Mouse (Mus musculus): Measurements from ENCODE around the gene Traf1. TPM values are rescaled to one million over a fixed set of nuclear protein-coding genes. Genes with fewer than 3 reads are reported as not detected.

The Traf1 gene
- polyA plus RNA-seq, 1 experiment from 2014 or later, result 1.6 TPM

- Histone ChIP-seq H3K4me3 (peak overlapping the region; percentile 40), H3K27ac (replicated peaks) (peak overlapping the region; percentile 67), H3K36me3 (no peaks in the 10 kb centered on the region), H3K9ac (replicated peaks) (peak overlapping the region; percentile 35), H3K4me2 (replicated peaks) (peak overlapping the region; percentile 64), H3K9me3 (no peaks in the 10 kb centered on the region), H3K4me1 (peaks cover 11% of the 10 kb centered on the region), H3K27me3 (no peaks in the 10 kb centered on the region)
- ATAC-seq (replicated peaks), result peak; percentile 96
- under 1% methylated on average over 34 of the region's 34 CpGs for whole genome bisulfite sequencing
Measured at GRCm38 (mm10) chr2:34904849-34905542, 56.6 kb downstream of the Traf1 start.

GRCm38 (mm10) chr2:34903652-34904405 lies 57.7 kb downstream of the Traf1 start:
- Histone ChIP-seq H3K9ac (replicated peaks) (no peak overlapping the region), H3K4me2 (replicated peaks) (peak overlapping the region; percentile 64; the same call in 1 of the 2 replicates), H3K4me3 (no peak overlapping the region; the same call in 1 of the 2 replicates), H3K9me3 (no peaks in the 10 kb centered on the region), H3K4me1 (peaks cover 11% of the 10 kb centered on the region), H3K27ac (replicated peaks) (peak overlapping the region; percentile 67), H3K27me3 (no peaks in the 10 kb centered on the region), H3K36me3 (no peaks in the 10 kb centered on the region)
- 76% methylated on average over 4 of the region's 4 CpGs for WGBS
- ATAC-seq (replicated peaks), result no peak

GRCm38 (mm10) chr2:34903191-34903590 lies 58.4 kb downstream of the Traf1 start:
- H3K4me3 ChIP-seq, result no peak overlapping the region
- H3K9me3 ChIP-seq, result no peaks in the 10 kb centered on the region
- H3K36me3 ChIP-seq, result no peaks in the 10 kb centered on the region
- no peak for ATAC-seq (replicated peaks)
- no peaks in the 10 kb centered on the region for H3K27me3 ChIP-seq
- WGBS, result 94% methylated on average over 7 of the region's 7 CpGs
- H3K27ac ChIP-seq (replicated peaks), result no peak overlapping the region
- no peak overlapping the region for H3K9ac ChIP-seq (replicated peaks)
- peaks cover 11% of the 10 kb centered on the region for H3K4me1 ChIP-seq
- H3K4me2 ChIP-seq (replicated peaks), result no peak overlapping the region

- Histone ChIP-seq H3K4me1 (peaks cover 11% of the 10 kb centered on the region), H3K4me3 (no peak overlapping the region), H3K27me3 (no peaks in the 10 kb centered on the region), H3K36me3 (no peaks in the 10 kb centered on the region), H3K9me3 (no peaks in the 10 kb centered on the region), H3K4me2 (replicated peaks) (no peak overlapping the region), H3K27ac (replicated peaks) (no peak overlapping the region), H3K9ac (replicated peaks) (no peak overlapping the region)
- ATAC-seq (replicated peaks), result no peak
- 86% methylated on average over 6 of the region's 6 CpGs for WGBS
Measured at GRCm38 (mm10) chr2:34902731-34903130, 58.8 kb downstream of the Traf1 start.

GRCm38 (mm10) chr2:34901726-34902125 lies 59.8 kb downstream of the Traf1 start:
- Histone ChIP-seq H3K27ac (replicated peaks) (no peak overlapping the region), H3K4me2 (replicated peaks) (no peak overlapping the region), H3K36me3 (no peaks in the 10 kb centered on the region), H3K4me1 (peaks cover 11% of the 10 kb centered on the region), H3K4me3 (no peak overlapping the region), H3K9ac (replicated peaks) (no peak overlapping the region), H3K9me3 (no peaks in the 10 kb centered on the region), H3K27me3 (no peaks in the 10 kb centered on the region)
- 79% methylated on average over 4 of the region's 4 CpGs for WGBS
- ATAC-seq (replicated peaks), result no peak

- no peak overlapping the region for H3K4me2 ChIP-seq (replicated peaks)
- no peaks in the 10 kb centered on the region for H3K27me3 ChIP-seq
- ATAC-seq (replicated peaks), result no peak
- H3K27ac ChIP-seq (replicated peaks), result no peak overlapping the region
- H3K4me1 ChIP-seq, result peaks cover 9% of the 10 kb centered on the region
- no peak overlapping the region for H3K4me3 ChIP-seq
- 78% methylated on average over 1 of the region's 1 CpGs for WGBS
- H3K9me3 ChIP-seq, result no peaks in the 10 kb centered on the region
- no peaks in the 10 kb centered on the region for H3K36me3 ChIP-seq
- no peak overlapping the region for H3K9ac ChIP-seq (replicated peaks)
Measured at GRCm38 (mm10) chr2:34900412-34900811, 61.2 kb downstream of the Traf1 start.

GRCm38 (mm10) chr2:34899682-34900081 lies 61.9 kb downstream of the Traf1 start:
- H3K4me3 ChIP-seq, result no peak overlapping the region
- peaks cover 8% of the 10 kb centered on the region for H3K4me1 ChIP-seq
- H3K9ac ChIP-seq (replicated peaks), result no peak overlapping the region
- H3K4me2 ChIP-seq (replicated peaks), result no peak overlapping the region
- H3K27ac ChIP-seq (replicated peaks), result no peak overlapping the region
- no peaks in the 10 kb centered on the region for H3K9me3 ChIP-seq
- H3K36me3 ChIP-seq, result no peaks in the 10 kb centered on the region
- no peaks in the 10 kb centered on the region for H3K27me3 ChIP-seq
- ATAC-seq (replicated peaks), result no peak
- 84% methylated on average over 11 of the region's 11 CpGs for WGBS

- Histone ChIP-seq H3K4me1 (no peaks in the 10 kb centered on the region), H3K9ac (replicated peaks) (no peak overlapping the region), H3K27ac (replicated peaks) (no peak overlapping the region), H3K36me3 (no peaks in the 10 kb centered on the region), H3K9me3 (no peaks in the 10 kb centered on the region), H3K4me3 (no peak overlapping the region), H3K27me3 (no peaks in the 10 kb centered on the region), H3K4me2 (replicated peaks) (no peak overlapping the region)
- 21% methylated on average over 10 of the region's 10 CpGs for whole genome bisulfite sequencing
- no peak for ATAC-seq (replicated peaks)
Measured at GRCm38 (mm10) chr2:34897820-34898219, 63.8 kb downstream of the Traf1 start.

- Histone ChIP-seq H3K9me3 (no peaks in the 10 kb centered on the region), H3K27ac (replicated peaks) (no peak overlapping the region), H3K4me3 (no peak overlapping the region), H3K9ac (replicated peaks) (no peak overlapping the region), H3K36me3 (no peaks in the 10 kb centered on the region), H3K4me1 (no peaks in the 10 kb centered on the region), H3K4me2 (replicated peaks) (no peak overlapping the region), H3K27me3 (no peaks in the 10 kb centered on the region)
- ATAC-seq (replicated peaks), result no peak
- WGBS, result 88% methylated on average over 17 of the region's 17 CpGs
Measured at GRCm38 (mm10) chr2:34896821-34897460, 64.6 kb downstream of the Traf1 start.

GRCm38 (mm10) chr2:34895503-34896113 lies 66.0 kb downstream of the Traf1 start:
- Histone ChIP-seq H3K27me3 (no peaks in the 10 kb centered on the region), H3K4me1 (no peaks in the 10 kb centered on the region), H3K36me3 (no peaks in the 10 kb centered on the region), H3K27ac (replicated peaks) (no peak overlapping the region), H3K4me3 (no peak overlapping the region), H3K4me2 (replicated peaks) (no peak overlapping the region), H3K9me3 (no peaks in the 10 kb centered on the region), H3K9ac (replicated peaks) (no peak overlapping the region)
- WGBS, result 83% methylated on average over 19 of the region's 19 CpGs
- no peak for ATAC-seq (replicated peaks)

- no peak overlapping the region for H3K4me3 ChIP-seq
- no peaks in the 10 kb centered on the region for H3K36me3 ChIP-seq
- H3K4me1 ChIP-seq, result no peaks in the 10 kb centered on the region
- H3K9ac ChIP-seq (replicated peaks), result no peak overlapping the region
- H3K27ac ChIP-seq (replicated peaks), result no peak overlapping the region
- H3K9me3 ChIP-seq, result no peaks in the 10 kb centered on the region
- WGBS, result 79% methylated on average over 5 of the region's 5 CpGs
- no peak overlapping the region for H3K4me2 ChIP-seq (replicated peaks)
- ATAC-seq (replicated peaks), result no peak
- no peaks in the 10 kb centered on the region for H3K27me3 ChIP-seq
Measured at GRCm38 (mm10) chr2:34893950-34894349, 67.6 kb downstream of the Traf1 start.

Measured in forebrain, embryonic 15.5 days (tissue).